Mouse (Mus musculus): Measurements from ENCODE around the gene D11Wsu47e. TPM values are rescaled to one million over a fixed set of nuclear protein-coding genes. Genes with fewer than 3 reads are reported as not detected.
A peak's percentile ranks its signal among the peaks of the same experiment; 100 is the strongest.

Gene D11Wsu47e
- polyA plus RNA-seq, 1 experiment from 2014 or later = 26.3 TPM

- Histone ChIP-seq H3K4me3 (no peak overlapping the region), H3K9me3 (no peaks in the 10 kb centered on the region), H3K4me1 (peaks cover 36% of the 10 kb centered on the region), H3K36me3 (peaks cover 57% of the 10 kb centered on the region), H3K27me3 (ENCODE audit: insufficient read depth, poor library complexity, severe bottlenecking) (no peaks in the 10 kb centered on the region), H3K27ac (no peak overlapping the region)
- 88% methylated on average over 5 of the region's 5 CpGs for WGBS
- no peak for DNase-seq (ENCODE audit: low spot score)
These were observed 15.4 kb upstream of the D11Wsu47e start for GRCm38 (mm10) chr11:113668857-113669256.

DNA sequence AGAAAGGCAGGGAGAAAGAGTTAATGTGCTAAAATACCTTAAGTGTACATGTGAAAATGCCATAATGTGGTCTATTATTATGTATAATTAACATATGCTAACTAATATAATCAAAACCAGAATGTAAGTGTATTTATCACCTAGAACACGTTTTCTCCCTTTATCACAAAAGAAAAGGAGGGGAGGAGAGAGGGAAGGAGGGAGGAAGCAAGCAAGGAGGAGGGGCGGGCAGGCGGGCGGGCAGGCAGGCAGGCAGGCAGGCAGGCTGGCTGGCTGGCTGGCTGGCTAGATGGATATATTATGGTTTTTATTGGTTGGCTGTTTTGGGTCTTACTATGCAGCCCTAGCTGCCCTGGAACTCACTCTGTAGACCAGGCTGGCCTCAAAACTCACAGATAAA lies 14.5 kb upstream of the D11Wsu47e start:
- no peak overlapping the region for H3K27ac ChIP-seq
- no peak overlapping the region for H3K4me3 ChIP-seq
- no peaks in the 10 kb centered on the region for H3K27me3 ChIP-seq (ENCODE audit: insufficient read depth, poor library complexity, severe bottlenecking)
- H3K36me3 ChIP-seq = peaks cover 59% of the 10 kb centered on the region
- peaks cover 40% of the 10 kb centered on the region for H3K4me1 ChIP-seq
- WGBS = 67% methylated on average over 4 of the region's 4 CpGs
- H3K9me3 ChIP-seq = no peaks in the 10 kb centered on the region
- DNase-seq (ENCODE audit: low spot score) = no peak

- WGBS = 74% methylated on average over 4 of the region's 4 CpGs
- no peak overlapping the region for H3K27ac ChIP-seq
- H3K36me3 ChIP-seq = peaks cover 84% of the 10 kb centered on the region
- H3K27me3 ChIP-seq (ENCODE audit: insufficient read depth, poor library complexity, severe bottlenecking) = no peaks in the 10 kb centered on the region
- peaks cover 26% of the 10 kb centered on the region for H3K4me1 ChIP-seq
- no peaks in the 10 kb centered on the region for H3K9me3 ChIP-seq
- no peak overlapping the region for H3K4me3 ChIP-seq
- DNase-seq (ENCODE audit: low spot score) = no peak
These were observed 10.6 kb upstream of the D11Wsu47e start for GRCm38 (mm10) chr11:113673614-113674013.

- 92% methylated on average over 5 of the region's 5 CpGs for WGBS
- no peaks in the 10 kb centered on the region for H3K9me3 ChIP-seq
- H3K36me3 ChIP-seq = peaks cover 75% of the 10 kb centered on the region
These were observed 9.6 kb upstream of the D11Wsu47e start for GRCm38 (mm10) chr11:113674595-113674994.

DNA sequence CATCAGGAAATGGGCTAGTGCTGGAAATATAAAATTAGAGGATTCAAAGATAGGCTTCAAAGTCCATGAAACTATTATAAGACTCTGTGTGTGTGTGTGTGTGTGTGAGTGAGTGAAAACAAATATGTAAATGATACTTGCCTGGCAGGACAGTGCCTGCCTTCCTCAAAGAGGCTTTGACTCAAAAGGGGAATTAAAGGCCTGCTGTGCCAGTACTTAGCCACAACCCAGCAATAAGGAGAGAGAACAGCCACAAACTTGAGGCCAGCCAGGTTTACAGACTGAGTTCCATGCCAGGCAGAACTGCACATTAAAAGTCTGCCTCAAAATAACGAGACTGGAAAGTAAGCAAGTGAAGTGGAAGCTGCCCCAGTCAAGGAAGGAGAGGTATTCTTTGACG lies 7.4 kb upstream of the D11Wsu47e start:
- H3K9me3 ChIP-seq = no peaks in the 10 kb centered on the region
- no peak overlapping the region for H3K27ac ChIP-seq
- no peaks in the 10 kb centered on the region for H3K27me3 ChIP-seq (ENCODE audit: insufficient read depth, poor library complexity, severe bottlenecking)
- H3K4me3 ChIP-seq = no peak overlapping the region
- WGBS = 91% methylated on average over 2 of the region's 2 CpGs
- peaks cover 37% of the 10 kb centered on the region for H3K4me1 ChIP-seq
- peaks cover 56% of the 10 kb centered on the region for H3K36me3 ChIP-seq
- no peak for DNase-seq (ENCODE audit: low spot score)

More at GRCm38 (mm10) chr11:113674595-113674994, 9.6 kb upstream of the D11Wsu47e start:
- Histone ChIP-seq H3K27me3 (ENCODE audit: insufficient read depth, poor library complexity, severe bottlenecking) (no peaks in the 10 kb centered on the region), H3K4me3 (no peak overlapping the region), H3K27ac (no peak overlapping the region), H3K4me1 (peaks cover 23% of the 10 kb centered on the region)
- DNase-seq (ENCODE audit: low spot score) = no peak

GRCm38 (mm10) chr11:113677378-113677777 lies 6.8 kb upstream of the D11Wsu47e start:
- peaks cover 50% of the 10 kb centered on the region for H3K36me3 ChIP-seq
- no peaks in the 10 kb centered on the region for H3K27me3 ChIP-seq (ENCODE audit: insufficient read depth, poor library complexity, severe bottlenecking)
- peaks cover 41% of the 10 kb centered on the region for H3K4me1 ChIP-seq
- peak overlapping the region; percentile 62; the same call in 1 of the 2 replicates for H3K27ac ChIP-seq
- no peaks in the 10 kb centered on the region for H3K9me3 ChIP-seq
- H3K4me3 ChIP-seq = no peak overlapping the region
- WGBS = 100% methylated on average over 2 of the region's 2 CpGs
- no peak for DNase-seq (ENCODE audit: low spot score)

GRCm38 (mm10) chr11:113678373-113678772 lies 5.8 kb upstream of the D11Wsu47e start:
- Histone ChIP-seq H3K36me3 (peaks cover 40% of the 10 kb centered on the region), H3K9me3 (no peaks in the 10 kb centered on the region), H3K27ac (peak overlapping the region; percentile 81), H3K27me3 (ENCODE audit: insufficient read depth, poor library complexity, severe bottlenecking) (no peaks in the 10 kb centered on the region), H3K4me3 (0 out of 2 replicates have a peak overlapping the region, but pooled peaks have one; percentile 16), H3K4me1 (peaks cover 41% of the 10 kb centered on the region)
- DNase-seq (ENCODE audit: low spot score) = no peak
- 65% methylated on average over 8 of the region's 8 CpGs for WGBS

GRCm38 (mm10) chr11:113680954-113681353 lies 3.3 kb upstream of the D11Wsu47e start:
- Histone ChIP-seq H3K4me1 (peaks cover 42% of the 10 kb centered on the region), H3K4me3 (no peak overlapping the region; the same call in 1 of the 2 replicates), H3K27me3 (ENCODE audit: insufficient read depth, poor library complexity, severe bottlenecking) (no peaks in the 10 kb centered on the region), H3K9me3 (no peaks in the 10 kb centered on the region), H3K27ac (no peak overlapping the region), H3K36me3 (peaks cover 16% of the 10 kb centered on the region)
- peak; percentile 79 for DNase-seq (ENCODE audit: low spot score)
- WGBS = 62% methylated on average over 2 of the region's 2 CpGs

DNA sequence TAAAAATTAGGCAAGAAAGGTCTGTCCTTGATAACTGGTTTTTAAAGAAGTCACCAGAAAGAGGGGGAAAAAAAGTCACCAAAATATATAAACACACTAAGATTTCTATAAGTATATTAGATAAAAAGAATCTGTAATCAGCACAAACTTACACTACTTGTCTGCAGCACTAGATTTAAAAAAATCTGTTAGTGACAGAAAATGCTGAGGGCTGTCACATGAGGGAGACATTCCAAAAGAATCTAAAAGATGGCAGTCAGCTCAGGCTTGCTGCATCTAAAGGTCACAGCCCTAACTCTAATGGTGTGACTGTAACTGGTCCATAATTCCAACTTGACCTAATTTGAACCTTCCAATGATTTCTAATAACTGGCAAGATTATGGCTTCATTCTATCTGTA lies 2.2 kb upstream of the D11Wsu47e start:
- peak overlapping the region; percentile 97 for H3K4me3 ChIP-seq

GRCm38 (mm10) chr11:113682897-113683626 lies 1.1 kb upstream of the D11Wsu47e start:
- DNase-seq (ENCODE audit: low spot score) = peak; percentile 90
- Histone ChIP-seq H3K4me3 (peak overlapping the region; percentile 97), H3K9me3 (no peaks in the 10 kb centered on the region), H3K27me3 (ENCODE audit: insufficient read depth, poor library complexity, severe bottlenecking) (no peaks in the 10 kb centered on the region), H3K27ac (peak overlapping the region; percentile 98), H3K4me1 (peaks cover 48% of the 10 kb centered on the region), H3K36me3 (peaks cover 6% of the 10 kb centered on the region)
- WGBS = 4% methylated on average over 38 of the region's 38 CpGs

More for the DNA sequence above, 2.2 kb upstream of the D11Wsu47e start:
- Histone ChIP-seq H3K9me3 (no peaks in the 10 kb centered on the region), H3K27ac (peak overlapping the region; percentile 98; the same call in 1 of the 2 replicates), H3K36me3 (peaks cover 7% of the 10 kb centered on the region), H3K4me1 (peaks cover 48% of the 10 kb centered on the region), H3K27me3 (ENCODE audit: insufficient read depth, poor library complexity, severe bottlenecking) (no peaks in the 10 kb centered on the region)
- DNase-seq (ENCODE audit: low spot score) = no peak

DNA sequence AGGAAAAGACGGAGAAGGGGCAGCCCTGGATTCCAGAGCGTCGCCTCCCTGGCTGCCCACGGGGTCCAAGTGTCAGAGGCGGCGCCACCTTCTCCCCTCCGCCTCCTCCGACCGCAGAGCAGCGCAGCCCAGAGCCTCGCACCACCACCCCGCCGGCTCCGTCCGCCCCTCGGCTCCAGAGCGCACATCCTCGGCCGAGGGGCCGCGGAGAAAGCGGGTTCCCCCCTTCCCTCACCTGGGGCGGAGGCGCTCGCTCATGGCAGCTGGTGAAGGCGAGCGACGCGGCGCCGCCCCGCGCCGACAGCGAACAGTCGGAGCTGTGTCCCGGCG lies 620 bp upstream of the D11Wsu47e start:
- DNase-seq (ENCODE audit: low spot score) = no peak
- H3K4me3 ChIP-seq = peak overlapping the region; percentile 97
- H3K27ac ChIP-seq = peak overlapping the region; percentile 98
- no peaks in the 10 kb centered on the region for H3K27me3 ChIP-seq (ENCODE audit: insufficient read depth, poor library complexity, severe bottlenecking)
- under 1% methylated on average over 38 of the region's 38 CpGs for WGBS
- H3K9me3 ChIP-seq = no peaks in the 10 kb centered on the region
- H3K4me1 ChIP-seq = peaks cover 43% of the 10 kb centered on the region
- peaks cover 11% of the 10 kb centered on the region for H3K36me3 ChIP-seq

- H3K4me3 ChIP-seq = peak overlapping the region; percentile 97
- no peak for DNase-seq (ENCODE audit: low spot score)
- H3K4me1 ChIP-seq = peaks cover 39% of the 10 kb centered on the region
- no peaks in the 10 kb centered on the region for H3K27me3 ChIP-seq (ENCODE audit: insufficient read depth, poor library complexity, severe bottlenecking)
- H3K27ac ChIP-seq = peak overlapping the region; percentile 98
- H3K9me3 ChIP-seq = no peaks in the 10 kb centered on the region
- peaks cover 24% of the 10 kb centered on the region for H3K36me3 ChIP-seq
- WGBS = 38% methylated on average over 25 of the region's 25 CpGs
These were observed 655 bp downstream of the D11Wsu47e start for GRCm38 (mm10) chr11:113684707-113685426.

DNA sequence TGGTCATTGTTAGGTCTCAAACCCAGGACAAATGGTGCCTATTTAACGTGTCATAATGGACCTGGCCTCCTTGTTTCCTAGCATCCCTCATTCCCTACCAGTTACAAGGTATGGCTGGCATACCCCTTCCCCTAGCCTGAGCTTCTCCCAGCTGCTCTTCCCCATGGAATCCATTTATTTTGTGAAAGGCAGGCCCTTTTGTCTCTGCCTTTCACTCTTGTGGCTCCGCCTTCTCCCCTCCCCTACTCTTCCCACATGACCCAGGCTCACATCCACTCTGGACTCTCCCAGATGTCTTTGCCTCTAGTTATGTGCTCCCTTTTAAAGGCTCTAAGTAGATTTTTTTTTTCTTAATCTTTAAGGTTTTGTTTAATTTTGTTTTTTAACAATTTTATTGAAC lies 2.8 kb downstream of the D11Wsu47e start:
- peaks cover 24% of the 10 kb centered on the region for H3K4me1 ChIP-seq
- H3K9me3 ChIP-seq = no peaks in the 10 kb centered on the region
- no peak for DNase-seq (ENCODE audit: low spot score)
- H3K36me3 ChIP-seq = peaks cover 45% of the 10 kb centered on the region
- no peaks in the 10 kb centered on the region for H3K27me3 ChIP-seq (ENCODE audit: insufficient read depth, poor library complexity, severe bottlenecking)
- H3K27ac ChIP-seq = no peak overlapping the region
- 77% methylated on average over 2 of the region's 2 CpGs for WGBS
- no peak overlapping the region for H3K4me3 ChIP-seq
